Mouse (Mus musculus) thymus, postnatal 25 days (tissue): ENCODE data around the gene Zfp786.

Experiments used
- DNase-seq: peaks from one replicate; pipeline ENCODE4 v3.0.0; 2022

The Zfp786 gene

DNA sequence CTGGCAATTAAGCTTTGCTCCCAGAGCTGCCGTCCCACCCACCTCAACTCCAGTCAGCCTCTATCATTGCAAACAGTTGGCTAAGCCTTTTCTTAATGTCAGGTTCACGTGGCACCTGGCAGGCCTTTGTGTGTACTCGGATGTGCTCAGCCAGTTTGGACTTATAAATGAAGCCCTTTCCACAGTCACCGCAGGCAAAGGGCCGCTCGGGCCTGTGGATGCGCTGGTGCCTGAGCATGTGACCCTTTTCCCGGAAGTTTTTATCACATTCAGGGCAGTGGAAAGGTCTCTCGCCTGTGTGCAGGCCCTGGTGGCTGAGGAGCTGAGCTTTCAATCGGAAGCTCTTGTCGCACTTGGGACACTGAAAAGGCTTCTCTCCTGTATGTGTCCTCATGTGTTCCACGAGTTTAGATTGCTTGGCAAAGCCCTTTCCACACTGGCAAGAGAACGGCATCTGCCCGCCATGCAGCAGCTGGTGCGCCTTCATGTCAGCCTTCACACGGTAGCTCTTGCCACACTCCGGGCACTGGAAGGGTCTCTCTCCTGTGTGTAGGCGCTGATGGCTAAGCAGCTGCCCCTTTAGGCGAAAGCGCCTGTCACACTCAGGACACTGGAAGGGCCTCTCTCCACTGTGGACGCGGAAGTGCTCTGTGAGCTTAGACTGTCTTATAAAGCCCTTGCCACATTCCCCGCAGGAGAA is 10.9 kb downstream of the Zfp786 start:
- DNase-seq = no peak

DNA sequence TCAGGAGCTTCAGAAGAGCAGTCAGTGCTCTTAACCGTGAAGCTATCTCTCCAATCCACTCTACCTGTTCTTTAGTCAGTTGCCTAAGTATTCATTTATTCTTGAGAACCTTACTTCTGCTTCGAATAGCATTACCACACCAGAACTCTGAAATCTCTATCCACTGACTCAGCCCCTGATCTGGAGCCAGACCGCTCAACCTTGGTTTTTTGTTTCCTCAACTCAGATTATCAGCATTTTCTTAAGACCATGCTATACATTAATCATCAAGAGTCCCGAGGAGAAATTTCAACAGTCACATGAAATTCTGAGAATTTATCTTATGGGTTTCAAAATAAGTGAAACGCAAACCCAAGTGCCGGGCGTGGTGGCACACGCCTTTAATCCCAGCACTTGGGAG is 11.9 kb downstream of the Zfp786 start:
- DNase-seq = no peak

- DNase-seq = no peak
These were observed 14.5 kb downstream of the Zfp786 start for GRCm38 (mm10) chr6:47816151-47816550.

DNA sequence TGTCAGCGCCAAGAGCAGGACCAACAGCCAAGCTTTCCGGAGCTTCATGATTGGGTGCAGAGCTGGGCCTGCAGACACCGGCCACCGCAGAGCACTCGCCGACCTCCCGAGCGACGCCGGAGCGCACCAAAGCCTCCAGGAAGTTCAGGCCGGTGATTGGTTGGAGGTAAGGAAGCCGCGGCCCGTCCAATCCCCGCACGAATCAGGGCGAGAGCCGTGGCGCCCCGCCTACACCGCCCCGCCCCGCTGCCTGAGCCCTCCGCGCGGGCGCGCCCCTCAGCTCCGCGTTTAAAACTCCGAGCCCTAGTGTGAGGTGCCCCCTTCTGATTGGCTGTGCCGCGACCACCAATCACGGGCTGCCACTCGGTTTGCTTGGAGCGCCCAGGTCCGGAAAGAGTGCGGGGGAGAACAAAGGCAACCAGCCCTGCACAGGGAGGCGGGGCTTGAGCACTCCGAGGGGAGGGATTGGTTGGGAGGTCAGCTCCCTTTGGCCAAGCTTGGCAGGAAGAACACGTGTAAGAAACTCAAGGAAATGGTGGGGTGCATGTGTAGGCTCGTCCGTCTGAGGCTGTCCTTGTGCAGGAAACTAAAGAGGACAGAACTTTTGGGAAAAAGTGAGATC is 17.3 kb downstream of the Zfp786 start, which contains the start of gene Pdia4:
Pdia4 (minus strand) TSS at position 174 of the 622 bp plus-strand sequence.
- peak; percentile 98 for DNase-seq

DNA sequence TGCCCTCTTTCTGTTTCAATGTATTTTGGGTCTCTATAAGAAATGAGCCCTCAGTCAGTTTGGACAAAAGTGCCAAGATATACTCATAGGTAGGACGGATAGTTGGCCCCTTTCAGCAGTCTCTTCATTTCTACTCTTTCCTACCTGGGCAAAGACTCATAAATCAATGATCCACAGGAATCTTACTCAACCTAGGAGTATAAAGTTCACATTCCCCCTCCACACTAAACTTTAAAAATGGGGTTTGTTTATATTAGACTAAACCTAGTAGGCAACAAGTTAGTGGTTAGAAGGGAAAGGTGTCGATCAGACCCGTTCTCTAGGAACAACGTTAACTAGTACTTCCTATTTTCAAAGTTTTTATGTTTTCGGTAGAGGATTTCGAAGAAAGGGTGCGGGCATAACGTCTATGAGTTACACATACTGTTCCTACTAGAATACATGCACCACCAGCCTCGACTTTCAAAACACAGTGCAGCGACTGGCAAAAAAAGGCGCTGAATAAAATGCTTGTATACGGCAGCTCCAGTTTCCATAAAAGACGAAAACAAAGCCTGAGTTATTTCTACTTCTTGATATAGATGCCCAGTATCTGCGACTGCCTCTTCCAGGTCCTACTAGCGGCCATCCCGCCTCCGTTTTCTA is 18.3 kb downstream of the Zfp786 start:
- no peak for DNase-seq

- DNase-seq = no peak
These were observed 19.3 kb downstream of the Zfp786 start for GRCm38 (mm10) chr6:47811324-47811723.

- DNase-seq = no peak
These were observed 20.5 kb downstream of the Zfp786 start for GRCm38 (mm10) chr6:47810181-47810580.

DNA sequence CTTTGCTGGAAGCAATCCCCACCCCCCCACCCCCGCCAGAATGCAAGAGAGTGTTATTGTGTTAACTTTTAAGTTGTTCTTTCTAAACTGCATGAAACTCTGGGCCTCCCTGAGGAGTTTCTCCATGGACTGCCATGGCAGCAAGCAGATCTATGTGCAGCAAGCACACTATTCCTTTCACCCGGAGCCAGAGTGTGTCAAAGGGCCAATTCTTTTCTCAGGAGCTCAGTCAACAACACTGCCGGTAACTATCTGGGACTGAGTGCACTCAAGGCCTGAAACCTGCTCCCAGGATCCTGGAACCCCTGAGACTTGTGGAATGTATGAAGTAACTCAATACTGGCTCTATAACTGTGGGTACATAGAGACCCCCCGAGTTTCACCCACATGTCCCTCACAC is 21.6 kb downstream of the Zfp786 start:
- no peak for DNase-seq

DNA sequence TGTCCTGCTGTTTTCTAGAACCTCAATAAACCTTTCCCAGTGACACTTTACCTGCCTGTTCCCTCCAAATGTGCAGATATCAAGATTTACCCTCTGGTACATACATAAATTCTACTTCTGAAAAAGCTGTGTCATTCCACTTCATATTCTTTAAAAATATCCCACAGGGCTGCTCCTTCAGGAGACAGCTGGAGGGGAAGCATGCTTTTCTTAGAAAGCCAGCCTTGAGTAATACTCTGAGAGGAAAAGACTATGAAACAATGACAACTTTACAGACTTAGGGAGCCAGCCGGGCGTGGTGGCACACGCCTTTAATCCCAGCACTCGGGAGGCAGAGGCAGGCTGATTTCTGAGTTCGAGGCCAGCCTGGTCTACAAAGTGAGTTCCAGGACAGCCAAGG is 22.1 kb downstream of the Zfp786 start:
- no peak for DNase-seq

DNA sequence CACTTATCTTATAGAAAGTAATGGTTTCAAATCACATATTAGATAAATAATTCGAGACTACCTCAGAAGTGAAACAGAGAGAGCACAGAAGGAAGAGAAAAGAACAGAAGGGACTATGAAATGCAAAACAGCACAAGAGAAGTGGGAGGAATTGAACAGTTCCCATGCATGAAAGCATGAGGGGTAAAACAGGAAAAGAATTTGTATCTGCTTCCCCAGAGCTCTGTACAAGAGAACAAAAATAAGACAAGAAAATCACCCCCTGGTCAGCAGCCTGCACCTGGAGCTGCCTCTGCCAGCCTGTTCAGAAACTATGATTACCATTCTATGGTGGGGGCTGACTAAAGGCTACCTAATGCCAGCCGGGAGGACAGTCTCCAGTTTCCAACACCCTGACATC is 23.2 kb downstream of the Zfp786 start:
- no peak for DNase-seq

DNA sequence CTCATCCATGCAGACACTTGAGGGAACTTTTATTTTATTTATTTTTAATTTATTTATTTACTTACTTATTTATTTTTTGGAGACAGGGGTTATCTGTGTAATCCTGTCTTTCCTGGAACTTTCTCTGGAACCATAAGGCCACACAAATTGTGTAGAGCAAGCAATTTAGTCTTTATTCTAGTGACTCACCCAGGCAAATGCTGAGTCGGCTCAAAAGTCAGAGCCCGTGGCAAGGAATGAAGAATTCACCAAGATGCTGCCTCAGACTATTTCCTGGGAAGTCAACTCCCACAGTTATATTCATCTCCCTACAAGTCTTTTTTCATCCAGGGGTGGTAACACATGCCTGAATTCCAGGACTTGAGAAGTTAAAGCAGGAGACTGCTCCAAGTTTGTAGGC is 25.1 kb downstream of the Zfp786 start:
- DNase-seq = no peak

GRCm38 (mm10) chr6:47799079-47799478 is 31.6 kb downstream of the Zfp786 start:
- DNase-seq = peak; percentile 69

DNA sequence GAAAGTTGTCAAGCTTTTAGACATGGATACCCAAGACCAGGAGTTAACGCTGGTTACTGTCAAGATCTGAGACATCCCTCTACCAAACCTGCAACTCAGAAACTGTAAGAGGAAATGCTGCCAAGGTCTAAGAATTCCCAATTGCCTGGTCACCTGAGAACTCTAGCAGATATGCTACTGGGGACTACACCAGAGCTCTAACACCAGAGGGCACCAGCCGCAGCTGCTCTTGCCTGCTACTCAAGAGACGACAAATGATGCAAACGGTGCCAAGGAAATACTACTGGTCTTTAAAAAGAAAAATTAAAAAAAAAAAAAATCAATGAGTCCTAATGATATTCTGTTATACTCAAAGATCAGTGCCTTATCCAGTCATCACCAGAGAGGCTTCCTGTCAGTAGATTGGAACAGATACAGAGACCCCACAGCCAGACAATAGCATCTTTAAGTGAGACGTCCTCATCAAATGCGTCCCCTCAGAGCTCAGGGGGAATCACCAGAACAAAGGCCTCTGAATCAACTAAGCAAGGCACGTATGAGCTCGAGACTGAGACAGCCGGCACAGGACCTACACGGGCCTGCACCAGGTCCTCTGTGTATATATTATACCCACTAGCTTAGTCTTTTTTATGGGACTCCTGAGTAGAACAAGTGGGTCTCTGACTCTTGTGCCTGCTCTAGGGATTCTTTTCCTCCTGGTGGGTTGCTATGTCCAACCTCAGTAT is 36.4 kb downstream of the Zfp786 start:
- DNase-seq = peak; percentile 36

DNA sequence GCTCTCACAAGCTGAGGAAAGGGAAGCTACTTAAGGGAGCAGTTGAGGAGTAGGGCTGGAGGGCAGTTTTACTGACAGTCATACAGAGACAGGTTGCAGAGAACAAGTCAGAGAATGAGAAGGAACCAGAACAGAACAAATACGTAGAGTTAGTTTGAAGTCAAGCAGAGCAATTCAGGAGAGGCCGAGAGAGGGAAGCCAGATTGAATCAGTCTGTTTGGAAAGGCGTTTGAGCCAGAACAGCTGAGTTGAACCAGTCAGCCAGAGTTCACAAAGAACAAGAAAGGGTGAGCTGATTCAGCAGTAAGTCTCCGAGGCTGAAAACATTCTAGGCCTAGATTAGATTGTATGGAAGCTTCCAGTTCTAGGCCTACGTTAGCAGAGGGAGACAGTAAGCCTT is 37.4 kb downstream of the Zfp786 start:
- no peak for DNase-seq

- DNase-seq = no peak
These were observed 38.1 kb downstream of the Zfp786 start for GRCm38 (mm10) chr6:47792533-47792932.

DNA sequence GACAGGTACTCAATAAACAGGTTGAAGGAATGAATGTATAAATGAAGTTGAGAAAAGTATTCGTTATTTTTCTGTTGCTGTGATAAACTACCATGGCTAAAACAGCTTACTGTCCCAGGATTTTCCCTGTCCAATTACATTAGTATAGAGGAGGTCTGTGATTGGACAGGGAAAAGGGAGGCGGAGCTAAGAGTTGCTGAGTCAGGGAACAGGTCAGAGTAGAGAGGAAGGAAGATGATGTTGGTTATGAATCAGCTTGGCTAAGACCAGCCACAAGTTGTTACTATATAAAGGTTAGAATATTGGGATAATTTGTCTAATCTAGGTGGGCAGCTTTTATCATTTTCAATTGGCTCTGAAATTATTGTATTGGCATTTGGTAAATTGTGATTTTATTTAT is 39.9 kb downstream of the Zfp786 start:
- peak; percentile 19 for DNase-seq

DNA sequence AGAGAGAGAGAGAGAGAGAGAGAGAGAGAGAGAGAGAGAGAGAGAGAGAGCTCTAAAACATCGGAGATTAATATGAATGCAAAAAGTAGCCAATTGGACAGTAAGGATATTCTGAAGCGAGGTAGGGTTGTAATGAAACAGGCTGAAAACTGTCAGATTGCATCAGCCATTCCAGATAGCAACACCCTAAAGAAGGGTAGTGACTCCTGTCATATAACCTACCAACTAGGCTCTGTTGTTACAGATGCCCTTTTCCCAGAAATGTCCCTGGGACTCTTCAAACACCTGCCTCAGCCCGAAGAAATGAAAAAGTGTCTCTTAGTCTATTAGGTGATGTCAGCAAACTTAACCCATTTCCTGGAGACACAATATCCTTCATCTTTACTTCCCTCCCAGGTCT is 41.8 kb downstream of the Zfp786 start:
- DNase-seq = no peak

DNA sequence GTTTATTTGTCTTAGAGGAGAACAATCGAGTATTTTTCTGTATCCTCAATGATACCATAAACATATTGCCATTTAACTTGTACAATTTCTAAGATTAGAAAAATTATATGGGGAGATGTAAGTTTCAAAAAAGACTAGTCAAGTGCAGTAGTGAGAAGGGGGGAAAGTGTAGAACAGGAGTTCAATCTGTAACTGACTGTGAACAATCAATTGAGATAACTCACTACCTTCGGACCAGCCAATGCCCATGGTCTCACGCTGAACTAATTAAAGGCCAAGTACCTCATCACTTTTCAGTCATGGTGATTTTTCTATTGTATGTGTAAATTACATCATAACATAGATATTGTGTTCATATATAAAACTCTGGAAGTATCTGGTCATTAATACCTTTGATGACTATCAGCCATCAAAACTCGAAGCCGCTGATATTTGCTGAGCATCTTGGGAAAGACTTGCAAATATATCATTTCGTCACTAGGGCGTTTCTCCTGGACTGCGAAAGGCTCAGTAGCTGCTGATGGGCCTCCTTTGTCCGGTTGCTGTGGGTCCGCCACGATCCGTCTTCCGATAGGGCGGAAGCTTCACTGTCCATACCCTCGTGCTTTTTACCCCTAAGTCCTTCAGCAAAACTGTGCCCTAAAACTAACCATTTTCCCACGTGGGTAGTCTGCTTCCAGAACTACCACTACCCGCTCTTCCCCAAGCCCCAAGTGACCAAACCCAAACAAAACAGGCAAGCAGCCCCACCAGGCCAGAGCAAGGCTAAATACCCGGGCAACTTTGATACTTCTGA is 42.5 kb downstream of the Zfp786 start:
- DNase-seq = peak; percentile 70

DNA sequence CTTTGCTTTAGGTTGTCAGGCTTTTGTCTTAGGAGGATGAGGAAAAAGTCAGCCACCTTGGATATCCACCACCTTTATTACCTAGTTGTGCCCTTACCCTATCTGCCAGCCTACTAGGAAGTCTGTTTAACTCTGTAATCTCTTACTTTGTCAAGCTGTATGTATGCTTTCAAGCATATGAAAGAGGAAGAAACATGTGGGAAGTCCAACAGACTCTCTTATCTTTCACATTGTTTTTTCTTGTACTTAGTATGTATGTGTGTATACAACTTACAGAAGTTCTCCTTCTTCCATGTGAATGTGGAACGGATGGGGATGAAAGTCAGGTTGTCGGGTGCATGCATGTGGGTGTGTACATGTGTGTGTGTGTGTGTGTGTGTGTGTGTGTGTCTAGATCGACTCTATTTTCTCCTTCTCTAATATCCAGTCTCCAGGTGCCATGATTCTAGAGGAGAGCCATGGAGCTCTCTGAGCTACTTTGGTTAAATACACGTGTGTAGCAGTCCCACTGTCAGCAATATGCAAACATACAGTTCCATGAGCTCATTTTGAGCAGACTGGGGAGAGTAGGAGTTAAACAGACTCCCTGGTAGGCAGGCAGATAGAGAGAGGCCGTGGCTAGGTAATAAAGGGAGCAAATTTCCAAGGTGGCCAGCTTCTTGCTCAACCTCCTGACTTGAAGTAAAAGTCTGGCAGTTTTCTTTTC is 45.8 kb downstream of the Zfp786 start:
- no peak for DNase-seq

GRCm38 (mm10) chr6:47781091-47781968 is 49.3 kb downstream of the Zfp786 start:
- DNase-seq = peak; percentile 52

DNA sequence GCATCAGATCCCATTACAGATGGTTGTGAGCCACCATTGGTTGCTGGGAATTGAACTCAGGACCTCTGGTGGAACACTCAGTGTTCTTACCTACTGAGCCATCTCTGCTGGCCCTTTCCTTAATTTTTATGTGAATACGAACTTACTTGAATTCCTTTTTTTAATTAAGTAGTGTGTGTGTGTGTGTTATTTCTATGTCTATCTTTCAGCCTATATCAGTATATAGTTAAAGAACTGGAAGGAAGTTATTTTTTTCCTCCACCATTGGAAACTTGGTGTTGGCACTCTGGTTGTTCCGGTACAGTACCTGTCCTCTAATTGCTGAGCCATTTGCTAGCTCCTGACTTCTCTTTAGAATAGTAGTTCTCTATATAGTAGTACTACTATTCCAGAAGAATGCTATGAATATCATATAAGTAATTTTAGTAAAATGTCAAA is 50.1 kb downstream of the Zfp786 start:
- no peak for DNase-seq
